In genomic region chr2:128078859-128079258, GRCm38 (mm10) we compare ENCODE assay signal across 9 mouse cellular contexts. TPM values are rescaled to one million over a fixed set of nuclear protein-coding genes. Genes with fewer than 3 reads are reported as not detected.
A peak's percentile ranks its signal among the peaks of the same experiment; 100 is the strongest.
DNase-seq lines count a peak whose midpoint lies in the region; TF ChIP-seq lines count a peak whose summit lies in the region.
"Had no signal": no experiment of that assay in that cellular context is flagged by ENCODE, and none has a peak within 500 bp of the region (broad histone marks: within the 10 kb centered on the region; RNA-seq: fewer than 3 reads in every experiment).

No protein-coding gene starts in this region.

- H3K27ac ChIP-seq in cortical plate, adult 2 months (ENCODE audit: insufficient read depth, low read length): no peak overlapping the region
- H3K27ac ChIP-seq: liver, embryonic 13.5 days had no signal

- H3K4me3 ChIP-seq in cortical plate, adult 2 months (ENCODE audit: insufficient read depth, low read length): no peak overlapping the region
- H3K4me3 ChIP-seq: liver, embryonic 13.5 days had no signal

- DNase-seq in gastrocnemius, postnatal 14 days: peak; percentile 16
- DNase-seq in gastrocnemius, postnatal 10 days: no peak
- peak; percentile 30 for DNase-seq in CD4-positive helper T cell, adult 2 months (ENCODE audit: low read depth, low spot score)
- DNase-seq in kidney, adult 9 months: peak; percentile 57
- DNase-seq in retina, postnatal 1 day: peak; percentile 53
- no peak for DNase-seq in layer of hippocampus, postnatal 25 days (ENCODE audit: extremely low spot score in 1 of 2, low spot score in 1 of 2)
- no peak for DNase-seq in left cerebral cortex, adult 11 months (ENCODE audit: low spot score)
- DNase-seq: liver, embryonic 13.5 days had no signal

- TF ChIP-seq CTCF in cortical plate, adult 2 months (IDR thresholded peaks at IDR 0.05; ENCODE audit: extremely low read depth, insufficient read depth, low read length): peak; percentile 36

- TF ChIP-seq POLR2A in cortical plate, adult 2 months (IDR thresholded peaks at IDR 0.05; ENCODE audit: extremely low read depth, insufficient read depth, low read length): no peak

- intact Hi-C loops in gastrocnemius, postnatal 14 days (cut with DNase I; ENCODE audit: low total_unique reads): loop anchor here (5.0 kb wide), 1 partner anchor 328 kb away; no protein-coding TSS in a partner anchor

- H3K4me1 ChIP-seq in cortical plate, adult 2 months (ENCODE audit: control insufficient read depth, insufficient read depth, low read length): no peaks in the 10 kb centered on the region

RNA-seq across cellular contexts. Expression of gene Bcl2l11, which starts 47.0 kb away (rescaled TPM):
- 1 to 10 TPM; 4.9 to 6.1 TPM for total RNA-seq in gastrocnemius, postnatal 14 days (2021)
- 10 to 100 TPM; 11.5 to 16.7 TPM for total RNA-seq in gastrocnemius, postnatal 10 days (2021)
- 4.1 and 4.6 TPM in 2 replicates for polyA plus RNA-seq in cortical plate, adult 2 months (2012; rRNA removed)
- 1 to 10 TPM; 6.2 to 6.7 TPM for total RNA-seq in layer of hippocampus, postnatal 25 days (2021)

Comparison
In these comparisons a context has a peak if more than half of its experiments do, and no peak if none do; other contexts are left out.
1. DNase-seq: peak in gastrocnemius, postnatal 14 days (single experiment), CD4-positive helper T cell, adult 2 months (single experiment), kidney, adult 9 months (single experiment) and retina, postnatal 1 day (single experiment); none in gastrocnemius, postnatal 10 days (single experiment), layer of hippocampus, postnatal 25 days (0 of 2) and left cerebral cortex, adult 11 months (single experiment).